Mouse (Mus musculus): ENCODE measurements around the gene Acacb. TPM values are rescaled to one million over a fixed set of nuclear protein-coding genes. Genes with fewer than 3 reads are reported as not detected.

Acacb gene
- total RNA-seq, 1 experiment from 2014 or later: 3.0 TPM

- ATAC-seq (replicated peaks in 1 of 2; ENCODE audit: insufficient read depth in 1 of 2, low FRiP score in 2 of 2, low TSS enrichment in 1 of 2, low read depth in 1 of 2, poor library complexity in 2 of 2, severe bottlenecking in 2 of 2): no peak
These were observed 59.8 kb downstream of the Acacb start for GRCm38 (mm10) chr5:114206158-114206557.

DNA sequence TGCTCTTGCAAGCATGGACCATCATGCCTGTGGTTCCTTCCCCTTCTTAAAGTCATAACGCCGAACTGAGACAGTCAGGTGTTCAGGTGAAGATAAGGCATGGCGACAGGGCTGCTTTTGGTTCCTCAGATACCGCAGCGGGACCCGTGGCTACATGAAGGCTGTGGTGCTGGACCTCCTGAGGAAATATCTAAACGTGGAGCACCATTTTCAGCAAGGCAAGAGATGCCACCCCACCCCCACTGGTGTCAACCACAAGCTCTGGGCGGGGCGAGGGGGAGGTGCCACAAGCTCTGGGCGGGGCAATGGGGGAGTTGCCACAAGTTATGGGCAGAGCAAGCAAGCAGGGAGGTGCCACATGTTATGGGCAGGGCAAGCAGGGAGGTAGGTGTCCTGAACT is 66.8 kb downstream of the Acacb start:
- peak; percentile 32 to 38; a peak in 2 of 4 replicates for ATAC-seq (replicated peaks in 1 of 2; ENCODE audit: insufficient read depth in 1 of 2, low FRiP score in 2 of 2, low TSS enrichment in 1 of 2, low read depth in 1 of 2, poor library complexity in 2 of 2, severe bottlenecking in 2 of 2)

GRCm38 (mm10) chr5:114218771-114219170 is 72.4 kb downstream of the Acacb start:
- ATAC-seq (replicated peaks in 1 of 2; ENCODE audit: insufficient read depth in 1 of 2, low FRiP score in 2 of 2, low TSS enrichment in 1 of 2, low read depth in 1 of 2, poor library complexity in 2 of 2, severe bottlenecking in 2 of 2): no peak

DNA sequence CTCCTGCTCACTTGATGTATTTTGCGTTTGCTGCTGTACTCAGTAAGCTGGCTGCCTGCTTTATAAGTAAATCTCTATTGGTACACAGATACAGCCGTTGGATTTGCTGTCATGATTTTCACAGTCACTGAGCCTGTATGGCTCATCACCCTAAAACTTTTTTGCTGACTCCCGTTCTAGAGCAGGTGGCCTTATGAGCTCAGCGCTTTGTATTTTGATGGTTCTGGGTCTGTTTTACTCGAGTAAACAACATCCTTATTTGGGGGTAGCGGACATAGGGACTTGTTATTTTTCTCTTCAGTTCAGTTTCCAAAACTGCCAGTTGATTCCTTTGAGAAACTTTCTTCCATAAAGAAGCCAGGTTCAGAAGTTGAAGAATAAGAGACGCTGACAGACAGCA is 79.7 kb downstream of the Acacb start:
- no peak for ATAC-seq (replicated peaks in 1 of 2; ENCODE audit: insufficient read depth in 1 of 2, low FRiP score in 2 of 2, low TSS enrichment in 1 of 2, low read depth in 1 of 2, poor library complexity in 2 of 2, severe bottlenecking in 2 of 2)

- ATAC-seq (replicated peaks in 1 of 2; ENCODE audit: insufficient read depth in 1 of 2, low FRiP score in 2 of 2, low TSS enrichment in 1 of 2, low read depth in 1 of 2, poor library complexity in 2 of 2, severe bottlenecking in 2 of 2): no peak
These were observed 82.6 kb downstream of the Acacb start for GRCm38 (mm10) chr5:114228901-114229300.

- ATAC-seq (replicated peaks in 1 of 2; ENCODE audit: insufficient read depth in 1 of 2, low FRiP score in 2 of 2, low TSS enrichment in 1 of 2, low read depth in 1 of 2, poor library complexity in 2 of 2, severe bottlenecking in 2 of 2): no peak
These were observed 92.6 kb downstream of the Acacb start for GRCm38 (mm10) chr5:114238924-114239323.

DNA sequence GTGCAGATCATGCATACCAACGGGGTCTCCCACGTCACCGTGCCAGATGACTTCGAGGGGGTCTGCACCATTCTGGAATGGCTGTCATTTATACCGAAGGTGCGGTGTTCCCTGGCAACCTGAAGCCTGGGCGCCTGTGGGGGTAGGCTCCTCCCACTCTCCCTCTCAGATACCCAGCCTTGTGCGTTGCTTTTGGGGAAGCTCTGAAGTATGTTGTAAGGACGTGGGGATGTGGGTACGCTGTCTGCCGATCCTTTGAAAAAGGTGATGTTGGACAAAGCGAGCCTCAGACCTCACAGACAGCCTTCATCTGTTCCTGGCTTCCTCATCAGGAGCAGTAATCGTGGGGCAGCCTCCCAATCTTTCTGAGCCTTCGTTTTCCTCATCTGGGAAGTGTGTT is 93.4 kb downstream of the Acacb start:
- ATAC-seq (replicated peaks in 1 of 2; ENCODE audit: insufficient read depth in 1 of 2, low FRiP score in 2 of 2, low TSS enrichment in 1 of 2, low read depth in 1 of 2, poor library complexity in 2 of 2, severe bottlenecking in 2 of 2): no peak

DNA sequence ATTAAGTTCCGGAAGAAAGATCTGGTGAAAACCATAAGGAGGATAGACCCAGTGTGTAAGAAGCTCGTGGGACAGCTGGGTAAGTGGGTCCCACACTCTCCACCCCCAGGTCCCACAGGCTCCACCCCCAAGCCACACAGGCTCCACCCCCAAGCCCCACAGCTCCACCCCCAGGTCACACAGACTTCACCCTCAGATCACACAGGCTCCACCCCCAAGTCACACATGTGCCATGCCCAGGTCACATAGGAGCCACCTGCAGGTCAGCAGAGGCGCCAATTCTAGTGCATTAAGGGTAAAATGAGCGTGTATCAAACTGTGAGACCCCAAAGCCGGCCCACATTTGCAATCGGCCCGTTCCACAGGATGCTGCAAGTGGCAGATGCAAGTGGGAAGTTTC is 100.1 kb downstream of the Acacb start:
- no peak for ATAC-seq (replicated peaks in 1 of 2; ENCODE audit: insufficient read depth in 1 of 2, low FRiP score in 2 of 2, low TSS enrichment in 1 of 2, low read depth in 1 of 2, poor library complexity in 2 of 2, severe bottlenecking in 2 of 2)

GRCm38 (mm10) chr5:114248174-114248589 is 101.8 kb downstream of the Acacb start:
- ATAC-seq (replicated peaks in 1 of 2; ENCODE audit: insufficient read depth in 1 of 2, low FRiP score in 2 of 2, low TSS enrichment in 1 of 2, low read depth in 1 of 2, poor library complexity in 2 of 2, severe bottlenecking in 2 of 2): peak; percentile 37 to 44; a peak in 1 of 4 replicates

GRCm38 (mm10) chr5:114259495-114259894 is 113.2 kb downstream of the Acacb start:
- ATAC-seq (replicated peaks in 1 of 2; ENCODE audit: insufficient read depth in 1 of 2, low FRiP score in 2 of 2, low TSS enrichment in 1 of 2, low read depth in 1 of 2, poor library complexity in 2 of 2, severe bottlenecking in 2 of 2): peak; percentile 82 to 85

GRCm38 (mm10) chr5:114261494-114261893 is 115.2 kb downstream of the Acacb start:
- no peak for ATAC-seq (replicated peaks in 1 of 2; ENCODE audit: insufficient read depth in 1 of 2, low FRiP score in 2 of 2, low TSS enrichment in 1 of 2, low read depth in 1 of 2, poor library complexity in 2 of 2, severe bottlenecking in 2 of 2)

- no peak for ATAC-seq (replicated peaks in 1 of 2; ENCODE audit: insufficient read depth in 1 of 2, low FRiP score in 2 of 2, low TSS enrichment in 1 of 2, low read depth in 1 of 2, poor library complexity in 2 of 2, severe bottlenecking in 2 of 2)
These were observed 117.7 kb downstream of the Acacb start for GRCm38 (mm10) chr5:114264030-114264459.

- no peak for ATAC-seq (replicated peaks in 1 of 2; ENCODE audit: insufficient read depth in 1 of 2, low FRiP score in 2 of 2, low TSS enrichment in 1 of 2, low read depth in 1 of 2, poor library complexity in 2 of 2, severe bottlenecking in 2 of 2)
These were observed 118.5 kb downstream of the Acacb start for GRCm38 (mm10) chr5:114264791-114265190.

DNA sequence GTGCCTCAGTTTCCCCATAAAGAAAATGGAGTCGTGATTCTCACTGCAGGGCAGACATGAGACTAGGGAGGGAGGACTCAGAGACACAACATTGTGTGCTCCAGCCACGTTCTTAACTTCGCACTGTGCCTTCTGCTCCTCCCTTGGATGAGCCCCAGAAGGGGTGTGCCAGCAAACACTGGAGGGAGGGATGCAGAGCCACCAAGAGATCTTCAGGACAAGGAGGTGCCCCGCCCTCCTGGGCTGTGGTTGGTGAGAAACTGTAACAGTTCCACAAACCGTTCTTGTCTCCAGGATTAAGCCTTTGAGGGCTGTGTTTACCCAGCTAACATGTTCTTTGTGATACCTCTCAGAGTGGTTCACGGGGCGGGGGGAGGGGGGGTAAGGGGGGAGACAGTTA is 122.3 kb downstream of the Acacb start:
- no peak for ATAC-seq (replicated peaks in 1 of 2; ENCODE audit: insufficient read depth in 1 of 2, low FRiP score in 2 of 2, low TSS enrichment in 1 of 2, low read depth in 1 of 2, poor library complexity in 2 of 2, severe bottlenecking in 2 of 2)

DNA sequence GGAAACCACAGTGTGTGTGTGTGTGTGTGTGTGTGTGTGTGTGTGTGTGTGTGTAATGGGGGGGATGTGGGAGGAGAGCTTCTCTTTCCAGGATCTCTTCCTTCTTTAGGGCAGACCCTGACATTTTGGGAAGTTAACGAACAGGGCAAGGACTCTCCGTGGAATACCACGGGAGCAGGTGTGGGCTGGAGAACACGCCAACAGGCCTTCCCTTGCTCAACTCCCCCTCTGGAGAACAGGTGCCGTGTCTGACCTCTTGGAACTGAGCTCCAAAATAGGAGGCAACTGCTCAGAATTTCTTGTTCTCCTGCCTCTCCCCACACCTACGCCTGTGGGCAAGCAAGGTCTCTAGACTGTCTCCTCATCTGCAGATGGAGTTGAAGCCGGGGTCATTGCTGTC is 123.2 kb downstream of the Acacb start:
- ATAC-seq (replicated peaks in 1 of 2; ENCODE audit: insufficient read depth in 1 of 2, low FRiP score in 2 of 2, low TSS enrichment in 1 of 2, low read depth in 1 of 2, poor library complexity in 2 of 2, severe bottlenecking in 2 of 2): no peak

- no peak for ATAC-seq (replicated peaks in 1 of 2; ENCODE audit: insufficient read depth in 1 of 2, low FRiP score in 2 of 2, low TSS enrichment in 1 of 2, low read depth in 1 of 2, poor library complexity in 2 of 2, severe bottlenecking in 2 of 2)
These were observed 123.6 kb downstream of the Acacb start for GRCm38 (mm10) chr5:114269984-114270383.

DNA sequence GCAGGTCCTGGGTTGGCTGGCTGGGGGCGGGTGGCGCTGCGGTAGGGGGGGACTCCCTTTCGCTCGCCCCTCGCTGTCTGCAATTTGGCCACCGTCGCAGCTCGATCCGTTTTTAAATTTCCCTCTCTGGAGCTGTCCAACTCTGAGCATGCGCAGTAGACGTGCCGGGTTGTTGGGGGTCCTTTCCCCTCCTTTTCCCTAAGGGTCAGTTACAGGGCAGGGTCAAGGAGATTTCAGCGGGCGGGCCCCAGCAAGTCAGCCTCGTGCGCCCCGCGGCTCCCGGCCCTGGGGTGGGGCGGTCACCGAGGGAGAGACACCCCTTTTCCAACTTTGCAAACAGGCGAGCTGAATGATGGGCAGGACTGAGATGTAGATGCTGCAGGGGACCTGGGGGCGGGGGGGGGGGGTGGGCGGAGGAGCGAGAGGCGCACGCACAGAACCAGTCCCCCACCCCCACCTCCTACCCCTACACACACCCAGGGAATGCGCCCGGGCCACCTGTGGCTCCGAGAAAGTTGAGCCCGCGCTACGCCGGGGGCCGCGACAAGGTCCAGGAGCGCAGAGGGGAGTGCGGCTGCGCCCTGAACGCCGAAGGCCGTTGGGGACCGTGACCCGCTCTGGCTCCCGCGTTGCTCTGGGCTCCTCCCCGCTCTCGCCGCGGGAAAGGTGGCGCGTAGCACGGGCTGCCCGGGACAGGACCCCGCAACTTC is 127.5 kb downstream of the Acacb start, which contains the start of gene Foxn4:
TSS of gene Foxn4 (minus strand) at position 115 of the 710 bp plus-strand sequence.
- no peak for ATAC-seq (replicated peaks in 1 of 2; ENCODE audit: insufficient read depth in 1 of 2, low FRiP score in 2 of 2, low TSS enrichment in 1 of 2, low read depth in 1 of 2, poor library complexity in 2 of 2, severe bottlenecking in 2 of 2)

- ATAC-seq (replicated peaks in 1 of 2; ENCODE audit: insufficient read depth in 1 of 2, low FRiP score in 2 of 2, low TSS enrichment in 1 of 2, low read depth in 1 of 2, poor library complexity in 2 of 2, severe bottlenecking in 2 of 2): no peak
These were observed 129.0 kb downstream of the Acacb start for GRCm38 (mm10) chr5:114275339-114275738.

DNA sequence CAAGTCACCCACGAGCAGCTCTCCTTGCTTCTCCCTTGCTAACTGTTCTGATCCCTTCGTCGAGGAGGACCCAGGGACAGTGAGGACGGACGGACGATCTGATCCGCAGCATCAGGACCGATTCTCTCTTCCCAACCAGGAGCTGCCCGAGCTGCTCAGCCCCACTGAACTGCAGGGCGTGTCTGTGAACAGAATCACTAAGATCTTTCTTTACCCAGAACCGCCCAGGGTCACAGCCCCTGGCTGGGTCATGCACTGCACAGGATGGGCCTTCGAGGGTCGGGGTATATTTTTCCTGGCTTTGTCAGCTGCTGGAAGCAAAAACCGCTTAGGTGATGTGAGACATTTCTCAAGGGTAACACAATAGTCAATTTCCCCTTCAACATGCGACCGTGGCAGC is 129.7 kb downstream of the Acacb start:
- no peak for ATAC-seq (replicated peaks in 1 of 2; ENCODE audit: insufficient read depth in 1 of 2, low FRiP score in 2 of 2, low TSS enrichment in 1 of 2, low read depth in 1 of 2, poor library complexity in 2 of 2, severe bottlenecking in 2 of 2)

Data from hematopoietic stem cell, adult 5-6 weeks (primary cell).